Mouse (Mus musculus) pancreas, adult 10 weeks (tissue): Measurements from ENCODE around the gene Olfr680-ps1. TPM values are rescaled to one million over a fixed set of nuclear protein-coding genes. Genes with fewer than 3 reads are reported as not detected.

ENCODE experiments used
- polyA plus RNA-seq: library from polyadenylated mRNA; stranded (reverse); fragments of 350-450 nt; fragmentation: Illumina TruSeq; extraction: RNeasy Lipid Tissue Mini Kit (QIAGEN cat#74804); gene quantifications from one replicate; pipeline ENCODE4 v1.2.3, GENCODE M21; 2015; ENCODE audit warnings: low read depth, low replicate concordance; ENCODE audit not compliant: insufficient read depth

Olfr680-ps1 gene
- not detected for polyA plus RNA-seq

DNA sequence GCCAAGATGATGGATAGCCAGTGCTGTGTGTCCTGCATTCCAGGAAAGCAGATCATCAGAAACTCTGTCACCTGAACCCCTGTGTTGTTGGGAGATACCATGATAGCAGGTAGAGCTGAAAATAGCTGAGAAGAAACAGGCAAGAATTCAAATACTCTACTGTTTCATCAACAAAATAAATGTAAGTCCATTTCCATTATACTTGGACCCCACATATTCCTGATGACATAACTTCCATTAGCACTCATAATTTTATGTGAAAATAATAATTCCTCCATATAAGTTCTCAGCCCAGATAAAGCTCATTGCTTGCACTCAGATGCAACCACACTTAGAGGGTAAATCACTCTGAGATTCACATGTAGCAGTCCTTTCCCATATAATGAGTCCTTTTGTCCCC is at the start of gene Olfr680-ps1:
Olfr680-ps1 (minus strand) TSS at position 101 of the 400 bp plus-strand sequence.

DNA sequence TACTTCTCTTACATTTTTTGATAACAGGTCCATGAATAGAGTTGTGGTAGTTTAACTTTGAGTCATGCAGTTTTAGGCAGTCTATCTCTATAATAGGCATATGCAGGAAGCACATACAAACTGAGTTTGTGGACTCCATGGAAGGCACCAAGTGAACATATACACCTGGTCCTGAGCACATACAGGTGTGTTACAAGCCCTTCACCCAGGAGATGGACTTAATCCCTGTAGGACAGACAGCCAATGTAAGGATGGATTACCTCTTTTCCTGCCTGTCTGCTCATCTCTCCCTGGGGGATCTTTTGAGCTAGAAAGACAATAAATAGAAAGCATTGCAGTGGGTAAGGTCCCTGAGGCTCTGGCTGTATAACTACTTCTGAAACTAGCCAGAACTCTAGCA is 23.9 kb upstream of the Olfr680-ps1 start, which contains the start of gene Olfr681:
Olfr681 (plus strand) TSS at position 301 of the 400 bp plus-strand sequence.

DNA sequence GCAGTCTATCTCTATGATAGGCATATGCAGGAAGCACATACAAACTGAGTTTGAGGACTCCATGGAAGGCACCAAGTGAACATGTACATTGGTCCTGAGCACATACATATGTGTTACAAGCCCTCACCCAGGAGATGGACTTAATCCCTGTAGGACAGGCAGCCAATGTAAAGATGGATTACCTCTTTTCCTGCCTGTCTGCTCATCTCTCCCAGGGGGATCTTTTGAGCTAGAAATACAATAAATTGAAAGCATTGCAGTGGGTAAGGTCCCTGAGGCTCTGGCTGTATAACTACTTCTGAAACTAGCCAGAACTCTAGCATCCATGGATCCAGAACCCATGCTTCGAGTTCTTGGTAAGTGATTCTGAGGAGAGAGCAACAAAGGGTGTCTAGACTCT is 11.7 kb downstream of the Olfr680-ps1 start, which contains the start of gene Olfr679:
Olfr679 (plus strand) TSS at position 301 of the 400 bp plus-strand sequence.

DNA sequence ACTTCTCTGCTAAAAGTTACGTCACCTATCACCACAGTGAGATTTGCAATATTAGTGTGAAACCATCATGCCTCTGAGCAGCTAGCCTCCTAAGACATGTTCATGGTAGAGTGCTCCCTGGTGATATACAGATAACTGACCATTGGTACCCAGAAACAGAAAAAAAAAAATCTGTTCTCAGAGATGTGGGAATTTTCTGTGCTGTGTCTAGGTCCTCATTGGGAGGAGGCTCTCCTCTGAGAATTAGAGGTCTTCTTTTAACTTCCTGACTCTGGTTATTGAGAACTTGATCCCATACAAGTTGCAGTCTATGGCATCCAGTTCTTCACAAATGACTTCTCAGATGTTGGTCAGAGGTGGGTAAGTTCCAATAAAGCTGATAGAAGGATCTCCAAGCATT is 28.4 kb downstream of the Olfr680-ps1 start, which contains the start of gene Olfr678:
Olfr678 (plus strand) TSS at position 301 of the 400 bp plus-strand sequence.

Other genes with a start within 250 kb of the Olfr680-ps1 start
- not detected for gene Usp17la, start 235.8 kb downstream of the Olfr680-ps1 start, polyA plus RNA-seq
- not detected for gene Olfr665, start 214.8 kb downstream of the Olfr680-ps1 start, polyA plus RNA-seq
- gene Olfr666, start 196.9 kb downstream of the Olfr680-ps1 start, polyA plus RNA-seq = not detected
- gene Olfr667, start 171.3 kb downstream of the Olfr680-ps1 start, polyA plus RNA-seq = not detected
- not detected for gene Olfr668, start 164.8 kb downstream of the Olfr680-ps1 start, polyA plus RNA-seq
- not detected for gene Olfr669, start 158.6 kb downstream of the Olfr680-ps1 start, polyA plus RNA-seq
- not detected for gene Olfr670, start 130.2 kb downstream of the Olfr680-ps1 start, polyA plus RNA-seq
- not detected for gene Olfr671, start 113.7 kb downstream of the Olfr680-ps1 start, polyA plus RNA-seq
- gene Olfr672, start 90.8 kb downstream of the Olfr680-ps1 start, polyA plus RNA-seq = not detected
- not detected for gene Olfr675, start 64.4 kb downstream of the Olfr680-ps1 start, polyA plus RNA-seq
- gene Olfr676, start 60.1 kb downstream of the Olfr680-ps1 start, polyA plus RNA-seq = not detected
- not detected for gene Olfr677, start 41.4 kb downstream of the Olfr680-ps1 start, polyA plus RNA-seq
- not detected for gene Olfr678, start 28.3 kb downstream of the Olfr680-ps1 start, polyA plus RNA-seq
- not detected for gene Olfr679, start 11.6 kb downstream of the Olfr680-ps1 start, polyA plus RNA-seq
- gene Olfr681, start 24.0 kb upstream of the Olfr680-ps1 start, polyA plus RNA-seq = not detected
- not detected for gene Olfr683, start 54.2 kb upstream of the Olfr680-ps1 start, polyA plus RNA-seq
- not detected for gene Olfr684, start 70.8 kb upstream of the Olfr680-ps1 start, polyA plus RNA-seq
- not detected for gene Olfr685, start 93.2 kb upstream of the Olfr680-ps1 start, polyA plus RNA-seq
- gene Olfr686, start 114.7 kb upstream of the Olfr680-ps1 start, polyA plus RNA-seq = not detected
- gene Olfr688, start 195.3 kb upstream of the Olfr680-ps1 start, polyA plus RNA-seq = not detected
- gene Olfr689, start 218.3 kb upstream of the Olfr680-ps1 start, polyA plus RNA-seq = not detected
- gene Olfr690, start 241.3 kb upstream of the Olfr680-ps1 start, polyA plus RNA-seq = not detected
- not detected for gene Olfr691, start 249.5 kb upstream of the Olfr680-ps1 start, polyA plus RNA-seq